9 mouse cellular contexts compared by ENCODE assay signal in the genomic region with DNA sequence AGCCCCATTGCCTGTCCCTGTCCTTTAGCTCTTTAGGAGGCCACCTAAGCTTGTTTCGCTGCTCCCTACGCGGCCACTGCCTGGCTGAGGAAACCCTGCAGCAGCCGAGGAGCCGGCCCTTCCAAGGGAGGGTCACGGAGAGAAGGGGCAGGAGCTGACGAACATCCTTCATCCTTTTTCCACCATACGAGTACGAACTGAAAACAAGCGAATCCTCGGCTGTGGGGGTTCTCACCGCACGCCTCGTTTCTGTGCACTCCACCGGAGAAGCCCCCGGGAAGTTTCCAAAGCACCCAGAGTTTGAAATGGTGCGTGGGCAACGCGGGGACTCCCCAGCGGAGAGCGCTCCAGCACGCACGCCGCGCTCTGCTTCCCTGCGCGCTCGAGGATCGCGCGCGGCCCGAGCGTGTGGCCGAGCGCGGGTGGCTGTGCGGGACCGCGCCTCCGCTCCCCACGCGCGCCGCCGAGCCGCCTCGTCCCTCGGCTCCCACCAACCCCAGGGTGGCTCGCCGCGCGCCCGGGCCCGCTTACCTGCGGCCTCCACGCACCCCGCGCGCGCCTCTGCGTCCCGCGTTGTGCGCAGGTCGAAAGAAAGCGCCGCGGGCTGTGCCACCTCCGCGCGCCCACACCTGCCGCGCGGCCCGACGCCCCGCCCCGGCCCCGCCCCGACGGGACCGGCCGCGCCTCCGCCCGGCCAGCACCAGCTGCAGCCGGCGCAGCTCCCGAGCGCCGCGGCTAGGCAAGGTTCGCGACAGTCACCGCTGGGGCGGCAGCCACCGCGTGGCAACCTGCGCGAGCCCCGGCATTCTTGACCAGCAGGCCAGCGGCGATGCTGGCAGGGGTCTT. TPM values are rescaled to one million over a fixed set of nuclear protein-coding genes. Genes with fewer than 3 reads are reported as not detected.
DNase-seq lines count a peak whose midpoint lies in the region; ATAC-seq and TF ChIP-seq lines count a peak whose summit lies in the region.
"Had no signal": no experiment of that assay in that cellular context is flagged by ENCODE, and none has a peak within 500 bp of the region (broad histone marks: within the 10 kb centered on the region; RNA-seq: fewer than 3 reads in every experiment).

No protein-coding gene starts in this region.

- H3K9ac ChIP-seq in embryonic facial prominence, embryonic 13.5 days: peak overlapping the region; percentile 69

- H3K4me1 ChIP-seq in bone marrow macrophage, adult 2 months (ENCODE audit: control insufficient read depth, insufficient read depth, low read length): no peaks in the 10 kb centered on the region
- H3K4me1 ChIP-seq in embryonic facial prominence, embryonic 13.5 days: 0 out of 2 replicates have a peak, but pooled peaks cover 4% of the 10 kb centered on the region
- H3K4me1 ChIP-seq in olfactory bulb, adult 2 months (ENCODE audit: control insufficient read depth, insufficient read depth, low read length): peaks cover 10% of the 10 kb centered on the region

- H3K36me3 ChIP-seq in embryonic facial prominence, embryonic 13.5 days: no peaks in the 10 kb centered on the region

- under 1% methylated on average over 101 of the region's 104 CpGs for WGBS in embryonic facial prominence, embryonic 13.5 days
- 1% methylated on average over 104 of the region's 104 CpGs for WGBS in olfactory bulb, adult 2 months

- no peak for TF ChIP-seq POLR2A in bone marrow macrophage, adult 2 months (IDR thresholded peaks at IDR 0.05; ENCODE audit: borderline replicate concordance, low read depth, low read length)
- TF ChIP-seq POLR2A in olfactory bulb, adult 2 months (IDR thresholded peaks at IDR 0.05; ENCODE audit: insufficient read depth, low read depth, low read length): no peak

- H3K27me3 ChIP-seq in embryonic facial prominence, embryonic 13.5 days: peaks cover 46% of the 10 kb centered on the region

- ATAC-seq in CD4-positive, CD25-positive, alpha-beta regulatory T cell, adult 4 months: peak; percentile 80
- peak; percentile 85 for ATAC-seq in embryonic facial prominence, embryonic 13.5 days (ENCODE audit: insufficient number of reproducible peaks, insufficient read depth, low FRiP score, low TSS enrichment, low read depth)

- DNase-seq in heart, postnatal 36 days: peak; percentile 12 to 25
- DNase-seq in layer of hippocampus, adult 2 months (ENCODE audit: low spot score in 2 of 2): peak; percentile 36 to 47
- peak; percentile 50 to 60 for DNase-seq in lung, adult 18-20 months
- DNase-seq in thymus, postnatal 14 days: peak; percentile 59

- intact Hi-C loops in heart, postnatal 36 days (cut with DNase I): loop anchor here (5.0 kb wide), 2 partner anchors 66 to 189 kb away; no protein-coding TSS in a partner anchor

- H3K4me3 ChIP-seq in bone marrow macrophage, adult 2 months (ENCODE audit: insufficient read depth, low read length): peak overlapping the region; percentile 66
- H3K4me3 ChIP-seq in embryonic facial prominence, embryonic 13.5 days: peak overlapping the region; percentile 67
- peak overlapping the region; percentile 67 for H3K4me3 ChIP-seq in layer of hippocampus, adult 2 months
- H3K4me3 ChIP-seq in olfactory bulb, adult 2 months (ENCODE audit: insufficient read depth, low read depth, low read length): peak overlapping the region; percentile 78

- TF ChIP-seq CTCF in bone marrow macrophage, adult 2 months (IDR thresholded peaks at IDR 0.05; ENCODE audit: low read depth, low read length): no peak
- no peak for TF ChIP-seq CTCF in layer of hippocampus, adult 2 months (conservative IDR thresholded peaks at IDR 0.05)
- TF ChIP-seq CTCF in olfactory bulb, adult 2 months (IDR thresholded peaks at IDR 0.05; ENCODE audit: insufficient read depth, low read depth, low read length): no peak

- no peak overlapping the region for H3K27ac ChIP-seq in bone marrow macrophage, adult 2 months (ENCODE audit: insufficient read depth, low read depth, low read length)
- H3K27ac ChIP-seq in embryonic facial prominence, embryonic 13.5 days: peak overlapping the region; percentile 57
- H3K27ac ChIP-seq in layer of hippocampus, adult 2 months: peak overlapping the region; percentile 89
- H3K27ac ChIP-seq in olfactory bulb, adult 2 months (ENCODE audit: insufficient read depth, low read depth, low read length): no peak overlapping the region

- H3K4me2 ChIP-seq in embryonic facial prominence, embryonic 13.5 days: peak overlapping the region; percentile 96

- H3K9me3 ChIP-seq in embryonic facial prominence, embryonic 13.5 days: no peaks in the 10 kb centered on the region

RNA-seq across cellular contexts. Expression of gene Ifne, which starts 58.1 kb away (rescaled TPM):
- not detected for polyA plus RNA-seq in CD4-positive, CD25-positive, alpha-beta regulatory T cell, adult 4 months (2017; shearing (Covaris generic))
- polyA plus RNA-seq in bone marrow macrophage, adult 2 months (2012; ENCODE audit: insufficient read depth, insufficient read length, missing spikeins): not detected in 2 replicates
- polyA plus RNA-seq in embryonic facial prominence, embryonic 13.5 days (2015; fragmentation: Nextera tagmentation; extraction: Ambion mirVana): not detected in 2 replicates
- not detected for total RNA-seq in heart, postnatal 36 days (2021)
- total RNA-seq in layer of hippocampus, adult 2 months (2021): not detected
- not detected in 2 replicates for polyA plus RNA-seq in olfactory bulb, adult 2 months (2012; ENCODE audit: insufficient read depth, insufficient read length, low replicate concordance, missing spikeins)
- polyA plus RNA-seq: gonadal fat pad, adult 2 months had no signal

Comparison
In these comparisons a context has a peak if more than half of its experiments do, and no peak if none do; other contexts are left out.
1. H3K27ac ChIP-seq: peak in embryonic facial prominence, embryonic 13.5 days (single experiment) and layer of hippocampus, adult 2 months (single experiment); none in bone marrow macrophage, adult 2 months (single experiment) and olfactory bulb, adult 2 months (single experiment).
2. Peak in every context shown above with its lines, with median percentiles within 50 percentile points of each other: H3K4me3 ChIP-seq and DNase-seq.